21 mouse cellular contexts compared by ENCODE assay signal in the genomic region with DNA sequence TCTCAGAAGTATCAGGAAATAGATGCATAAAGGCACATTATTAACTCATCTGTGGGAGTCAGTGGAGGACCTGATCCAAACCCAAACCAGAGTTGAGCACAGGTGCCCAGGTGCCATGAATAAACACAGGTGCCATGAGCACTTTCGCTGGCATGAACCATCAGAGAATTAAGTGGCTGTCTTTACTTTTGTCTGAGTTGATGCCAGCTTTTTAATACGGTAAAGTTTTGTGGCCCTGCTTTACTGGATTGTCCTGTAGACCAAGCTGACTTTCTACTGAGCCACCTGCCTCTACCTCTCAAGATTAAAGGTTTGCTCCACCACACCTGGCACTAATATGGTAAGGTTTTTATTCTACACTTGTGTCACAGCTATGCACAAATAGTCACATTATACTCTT. TPM values are rescaled to one million over a fixed set of nuclear protein-coding genes. Genes with fewer than 3 reads are reported as not detected.
DNase-seq lines count a peak whose midpoint lies in the region; ATAC-seq and TF ChIP-seq lines count a peak whose summit lies in the region.
"Had no signal": no experiment of that assay in that cellular context is flagged by ENCODE, and none has a peak within 500 bp of the region (broad histone marks: within the 10 kb centered on the region; RNA-seq: fewer than 3 reads in every experiment).

No protein-coding gene starts in this region.

- 84% methylated on average over 2 of the region's 2 CpGs for WGBS in limb, embryonic 15.5 days
- 95% methylated on average over 2 of the region's 2 CpGs for WGBS in limb, embryonic 10.5 days
- WGBS in stomach, postnatal 0 days = 71% methylated on average over 2 of the region's 2 CpGs

- H3K27ac ChIP-seq in limb, embryonic 15.5 days = 0 out of 2 replicates have a peak overlapping the region, but pooled peaks have one; percentile 38
- H3K27ac ChIP-seq in limb, embryonic 10.5 days = no peak overlapping the region
- H3K27ac ChIP-seq in stomach, postnatal 0 days (replicated peaks) = peak overlapping the region; percentile 30; the same call in 1 of the 2 replicates
- H3K27ac ChIP-seq: embryonic facial prominence, embryonic 13.5 days; embryonic facial prominence, embryonic 15.5 days; forebrain, embryonic 13.5 days; forebrain, embryonic 15.5 days had no signal

- H3K36me3 ChIP-seq in limb, embryonic 15.5 days = peaks cover 31% of the 10 kb centered on the region
- H3K36me3 ChIP-seq in limb, embryonic 10.5 days = peaks cover 53% of the 10 kb centered on the region
- 0 out of 2 replicates have a peak, but pooled peaks cover 3% of the 10 kb centered on the region for H3K36me3 ChIP-seq in stomach, postnatal 0 days (ENCODE audit: control insufficient read depth, insufficient read depth, low read length)

- DNase-seq in limb, embryonic 10.5 days (ENCODE audit: low spot score) = no peak
- DNase-seq in fat pad, adult 2 months (ENCODE audit: extremely low read depth, low read depth, low spot score) = peak; percentile 57
- DNase-seq in stomach, postnatal 0 days (ENCODE audit: low spot score) = no peak
- no peak for DNase-seq in kidney, postnatal 25 days
- DNase-seq: adrenal gland, adult 2 months; adrenal gland, postnatal 10 days; adrenal gland, postnatal 25 days; cerebellum, adult 11 months; cerebellum, adult 18-20 months; cerebellum, adult 8-10 months; cerebellum, adult 9-11 months; cerebellum, postnatal 14 days; cerebellum, postnatal 36 days; embryo, embryonic 11 days; forebrain, postnatal 0 days had no signal

- H3K27me3 ChIP-seq in limb, embryonic 15.5 days = no peaks in the 10 kb centered on the region
- no peaks in the 10 kb centered on the region for H3K27me3 ChIP-seq in limb, embryonic 10.5 days (ENCODE audit: low read depth, poor library complexity, severe bottlenecking)
- H3K27me3 ChIP-seq in stomach, postnatal 0 days (ENCODE audit: control insufficient read depth, insufficient read depth, low read length) = no peaks in the 10 kb centered on the region
- H3K27me3 ChIP-seq: embryonic facial prominence, embryonic 13.5 days; embryonic facial prominence, embryonic 15.5 days; forebrain, embryonic 13.5 days; forebrain, embryonic 15.5 days had no signal

- H3K4me2 ChIP-seq in limb, embryonic 15.5 days = no peak overlapping the region
- no peak overlapping the region for H3K4me2 ChIP-seq in stomach, postnatal 0 days (replicated peaks; ENCODE audit: low read depth)
- H3K4me2 ChIP-seq: embryonic facial prominence, embryonic 13.5 days; embryonic facial prominence, embryonic 15.5 days; forebrain, embryonic 13.5 days; forebrain, embryonic 15.5 days had no signal

- no peak for TF ChIP-seq EP300 in stomach, postnatal 0 days (optimal IDR thresholded peaks at IDR 0.05)

- no peaks in the 10 kb centered on the region for H3K4me1 ChIP-seq in limb, embryonic 15.5 days
- H3K4me1 ChIP-seq in limb, embryonic 10.5 days = no peaks in the 10 kb centered on the region
- H3K4me1 ChIP-seq in stomach, postnatal 0 days (replicated peaks; ENCODE audit: control insufficient read depth, insufficient read depth) = no peaks in the 10 kb centered on the region
- H3K4me1 ChIP-seq: embryonic facial prominence, embryonic 15.5 days; forebrain, embryonic 13.5 days had no signal

- ATAC-seq in limb, embryonic 15.5 days (ENCODE audit: insufficient number of reproducible peaks, low FRiP score, low TSS enrichment, low read depth) = no peak
- ATAC-seq in stomach, postnatal 0 days (ENCODE audit: low FRiP score, low TSS enrichment) = no peak
- ATAC-seq: forebrain, embryonic 13.5 days; forebrain, embryonic 15.5 days; forebrain, postnatal 0 days had no signal

- no peak overlapping the region for H3K9ac ChIP-seq in limb, embryonic 15.5 days
- H3K9ac ChIP-seq in stomach, postnatal 0 days (ENCODE audit: low read length) = no peak overlapping the region
- H3K9ac ChIP-seq: embryonic facial prominence, embryonic 13.5 days; embryonic facial prominence, embryonic 15.5 days; forebrain, embryonic 13.5 days; forebrain, embryonic 15.5 days; forebrain, postnatal 0 days had no signal

- TF ChIP-seq CTCF in stomach, postnatal 0 days (IDR thresholded peaks at IDR 0.05; ENCODE audit: low read depth) = no peak

- H3K9me3 ChIP-seq in limb, embryonic 15.5 days = no peaks in the 10 kb centered on the region
- no peaks in the 10 kb centered on the region for H3K9me3 ChIP-seq in limb, embryonic 10.5 days (replicated peaks)
- H3K9me3 ChIP-seq in stomach, postnatal 0 days (ENCODE audit: control insufficient read depth, low read length) = no peaks in the 10 kb centered on the region
- H3K9me3 ChIP-seq: embryonic facial prominence, embryonic 13.5 days; embryonic facial prominence, embryonic 15.5 days; forebrain, embryonic 13.5 days; forebrain, embryonic 15.5 days had no signal

- no peak overlapping the region for H3K4me3 ChIP-seq in limb, embryonic 15.5 days
- H3K4me3 ChIP-seq in limb, embryonic 10.5 days = no peak overlapping the region
- no peak overlapping the region for H3K4me3 ChIP-seq in stomach, postnatal 0 days (ENCODE audit: low read depth, low read length)
- H3K4me3 ChIP-seq: embryonic facial prominence, embryonic 13.5 days; embryonic facial prominence, embryonic 15.5 days; erythroblast, embryonic 14.5 days; forebrain, embryonic 13.5 days; forebrain, embryonic 15.5 days had no signal

RNA-seq across cellular contexts. Expression of a gene that starts 9.3 kb away (rescaled TPM):
- polyA plus RNA-seq in limb, embryonic 15.5 days (2015; fragmentation: Nextera tagmentation; extraction: Ambion mirVana) = 284 and 289 TPM in 2 replicates
- polyA plus RNA-seq in limb, embryonic 10.5 days (2016; fragmentation: Nextera tagmentation; extraction: Ambion mirVana) = 327 and 329 TPM in 2 replicates
- 348 and 356 TPM in 2 replicates for polyA plus RNA-seq in stomach, postnatal 0 days (2015; fragmentation: Nextera tagmentation; extraction: Ambion mirVana)

RNA-seq across cellular contexts. Expression of a gene that starts 15.2 kb away (rescaled TPM):
- polyA plus RNA-seq in limb, embryonic 15.5 days (2015; fragmentation: Nextera tagmentation; extraction: Ambion mirVana) = 24.6 and 27.2 TPM in 2 replicates
- 13.8 and 18.8 TPM in 2 replicates for polyA plus RNA-seq in limb, embryonic 10.5 days (2016; fragmentation: Nextera tagmentation; extraction: Ambion mirVana)
- 23.4 and 25.5 TPM in 2 replicates for polyA plus RNA-seq in stomach, postnatal 0 days (2015; fragmentation: Nextera tagmentation; extraction: Ambion mirVana)

RNA-seq across cellular contexts. Expression of a gene that starts 19.3 kb away (rescaled TPM):
- polyA plus RNA-seq in limb, embryonic 15.5 days (2015; fragmentation: Nextera tagmentation; extraction: Ambion mirVana) = 39.0 and 40.7 TPM in 2 replicates
- 34.8 and 40.4 TPM in 2 replicates for polyA plus RNA-seq in limb, embryonic 10.5 days (2016; fragmentation: Nextera tagmentation; extraction: Ambion mirVana)
- 27.2 and 27.6 TPM in 2 replicates for polyA plus RNA-seq in stomach, postnatal 0 days (2015; fragmentation: Nextera tagmentation; extraction: Ambion mirVana)

RNA-seq across cellular contexts. Expression of a gene that starts 31.3 kb away (rescaled TPM):
- 15.6 and 15.8 TPM in 2 replicates for polyA plus RNA-seq in limb, embryonic 15.5 days (2015; fragmentation: Nextera tagmentation; extraction: Ambion mirVana)
- polyA plus RNA-seq in limb, embryonic 10.5 days (2016; fragmentation: Nextera tagmentation; extraction: Ambion mirVana) = 38.6 and 41.6 TPM in 2 replicates
- 2.9 TPM in 2 replicates for polyA plus RNA-seq in stomach, postnatal 0 days (2015; fragmentation: Nextera tagmentation; extraction: Ambion mirVana)
